Mouse (Mus musculus) layer of hippocampus, postnatal 14 days (tissue): Measurements from ENCODE around the gene Meis2. TPM values are rescaled to one million over a fixed set of nuclear protein-coding genes. Genes with fewer than 3 reads are reported as not detected.

Experiments used
- DNase-seq, 2 experiments: peaks; one replicate each; pipeline ENCODE4 v3.0.0; 2021 to 2022; ENCODE audit warnings: low spot score in 2 of 2, mixed read lengths in 1 of 2
- total RNA-seq, 2 experiments: library from RNA; stranded (reverse); gene quantifications; 2 replicates each; pipeline ENCODE4 v1.2.3; 2021

Meis2 gene
- total RNA-seq, 2 experiments from 2014 or later, result 34.6 to 34.8 TPM

- DNase-seq, result no peak
Measured at GRCm38 (mm10) chr2:115857123-115858080, 208.2 kb downstream of the Meis2 start.

GRCm38 (mm10) chr2:115856401-115857073 lies 209.1 kb downstream of the Meis2 start:
- no peak for DNase-seq

DNA sequence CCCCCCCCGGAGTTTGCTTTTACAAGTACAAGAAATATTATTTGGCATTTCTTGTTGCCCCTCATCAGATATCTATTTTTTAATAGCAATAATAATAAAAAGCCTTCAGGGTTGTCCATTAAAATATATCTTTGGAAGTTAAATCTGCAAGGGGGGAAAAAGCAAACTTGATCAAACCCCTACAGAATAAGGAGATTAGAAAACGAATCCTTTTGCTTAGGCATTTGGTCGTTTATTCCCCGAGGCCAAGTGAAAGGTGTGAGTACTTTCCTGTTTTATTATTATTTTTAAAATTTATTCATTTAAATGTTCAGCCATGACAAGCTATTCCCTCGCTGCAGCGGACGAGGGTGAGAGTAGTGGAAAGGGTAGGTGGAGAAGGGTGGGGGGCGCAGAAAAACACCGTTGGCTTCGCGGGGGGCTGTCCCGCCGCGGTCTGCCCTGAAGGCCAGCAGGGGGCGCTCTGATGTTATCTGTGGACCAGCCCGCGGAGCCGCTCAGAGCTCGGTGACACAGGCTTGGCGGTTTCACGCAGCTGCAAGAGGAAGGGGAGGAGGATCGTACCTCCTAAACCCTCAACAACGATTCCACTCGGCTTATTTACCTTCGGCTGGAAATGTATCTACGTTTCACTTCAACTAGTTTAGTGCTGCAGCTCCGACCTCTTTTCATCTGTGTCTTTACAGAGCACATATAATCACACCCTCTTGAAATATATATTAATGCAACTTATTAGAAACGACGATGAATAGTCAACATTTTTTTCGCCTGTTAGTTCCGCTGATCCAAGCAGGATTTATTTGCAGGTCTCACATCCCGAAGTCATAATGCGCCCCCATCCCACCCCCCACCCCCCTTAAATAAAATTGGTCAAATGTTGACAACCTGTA lies 209.9 kb downstream of the Meis2 start:
- peak; percentile 81 to 82 for DNase-seq

GRCm38 (mm10) chr2:115854828-115855311 lies 210.8 kb downstream of the Meis2 start:
- DNase-seq, result no peak

- no peak for DNase-seq
Measured at GRCm38 (mm10) chr2:115854007-115854827, 211.4 kb downstream of the Meis2 start.

- DNase-seq, result no peak
Measured at GRCm38 (mm10) chr2:115853221-115853620, 212.4 kb downstream of the Meis2 start.

GRCm38 (mm10) chr2:115852615-115853014 lies 213.0 kb downstream of the Meis2 start:
- DNase-seq, result no peak

- no peak for DNase-seq
Measured at GRCm38 (mm10) chr2:115852109-115852508, 213.5 kb downstream of the Meis2 start.

GRCm38 (mm10) chr2:115850961-115851360 lies 214.7 kb downstream of the Meis2 start:
- no peak for DNase-seq

DNA sequence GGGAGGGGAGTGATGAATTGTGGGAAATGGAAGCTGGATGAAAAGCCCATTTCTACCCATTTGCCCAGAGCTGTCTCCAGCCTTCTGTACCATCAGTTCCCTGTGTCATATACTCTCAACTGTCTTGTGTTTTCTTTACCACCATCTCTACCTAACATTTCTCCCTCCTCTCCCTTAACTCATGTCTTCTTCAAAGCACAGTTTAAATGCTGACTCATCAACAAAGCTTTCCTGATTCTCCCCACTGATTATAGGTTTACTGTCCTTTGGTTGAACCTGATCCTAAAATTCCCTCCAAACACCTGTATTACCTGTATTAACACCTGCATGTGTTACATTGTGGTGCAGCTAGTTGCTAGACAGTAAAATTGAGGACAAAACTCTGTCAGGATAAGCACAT lies 222.8 kb downstream of the Meis2 start:
- no peak for DNase-seq

DNA sequence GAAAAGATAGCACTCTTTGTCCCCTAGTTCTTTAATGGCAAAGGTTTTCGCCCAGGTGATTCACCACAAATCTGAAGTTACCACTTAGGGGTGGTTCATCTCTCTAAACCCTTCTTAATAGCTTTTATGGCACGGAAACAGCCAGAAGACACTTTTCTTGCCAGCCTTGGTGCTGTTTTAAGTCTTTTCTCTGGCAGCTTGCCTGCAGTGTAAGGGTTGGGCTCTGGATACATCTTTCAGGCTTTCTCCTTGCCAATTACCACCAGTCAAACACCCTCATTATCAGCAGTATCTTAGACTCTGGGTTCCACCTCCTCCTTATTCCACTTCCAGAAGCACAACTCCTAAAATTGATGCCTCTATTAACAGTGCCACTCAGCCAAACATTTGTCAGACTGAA lies 229.6 kb downstream of the Meis2 start:
- DNase-seq, result no peak

DNA sequence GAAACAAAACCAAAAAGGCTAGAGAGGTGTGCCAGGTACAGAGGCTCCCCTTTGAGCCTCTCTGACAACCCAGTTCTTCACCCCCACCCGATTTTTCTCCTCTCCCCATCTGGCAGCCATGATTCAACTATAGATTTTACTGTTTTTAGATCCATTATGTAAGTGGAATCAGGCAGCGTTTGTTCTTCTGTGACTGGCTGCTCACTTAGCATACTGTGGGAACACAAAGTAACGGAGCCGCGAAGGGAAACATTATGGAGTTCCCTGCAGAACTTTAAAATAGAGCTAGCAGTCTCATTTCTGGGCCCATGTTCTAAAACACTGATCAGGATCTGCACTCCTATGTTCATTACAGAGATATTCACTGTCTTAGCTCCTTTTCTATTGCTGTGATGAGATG lies 243.3 kb downstream of the Meis2 start:
- DNase-seq, result peak in 1 of 2 experiments; percentile 21

- DNase-seq, result no peak
Measured at GRCm38 (mm10) chr2:115817959-115818358, 247.7 kb downstream of the Meis2 start.

DNA sequence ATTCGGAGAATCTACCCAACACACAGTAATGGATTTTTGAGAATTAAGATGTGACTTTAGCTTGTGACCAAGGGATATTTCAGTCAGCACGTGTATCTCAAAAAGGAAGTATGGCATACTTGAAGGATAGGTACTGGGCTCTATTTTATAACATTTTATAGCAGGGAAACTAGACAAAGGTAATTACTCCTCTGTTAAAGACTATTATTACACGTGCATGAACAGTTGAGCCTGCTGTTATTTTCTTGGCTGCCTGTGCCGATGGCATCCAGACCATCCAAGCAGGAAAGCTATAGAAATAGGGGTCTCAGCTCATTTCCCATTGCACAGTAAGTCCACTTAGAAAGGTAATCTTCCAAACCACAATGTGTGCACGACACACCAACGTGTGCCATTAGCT lies 251.9 kb downstream of the Meis2 start:
- no peak for DNase-seq

DNA sequence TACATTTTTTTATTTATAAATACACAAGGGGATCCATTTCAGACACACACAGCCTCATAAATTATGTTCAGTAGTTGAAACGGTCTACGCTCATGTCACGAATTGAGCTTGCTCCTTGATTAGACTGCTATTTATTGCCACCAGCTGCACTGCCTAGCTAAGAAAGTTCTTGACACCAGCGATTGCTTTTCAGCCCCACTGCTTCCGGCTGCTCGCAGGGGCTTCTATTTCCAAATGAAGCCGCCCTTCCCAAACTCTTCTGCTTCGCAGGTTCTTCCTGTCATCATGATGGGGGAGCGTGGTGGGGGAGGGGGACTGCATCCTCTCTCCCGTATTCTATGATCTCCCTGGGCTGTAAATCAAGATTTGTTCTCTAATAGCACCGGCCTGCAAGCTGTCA lies 252.3 kb downstream of the Meis2 start:
- DNase-seq, result no peak
